Mouse (Mus musculus) midbrain, embryonic 14.5 days (tissue): ENCODE measurements around the gene H2-Ab1. TPM values are rescaled to one million over a fixed set of nuclear protein-coding genes. Genes with fewer than 3 reads are reported as not detected.
"Not testable (repeated sequence)": the region's sequence is repeated elsewhere in the genome, so short reads cannot be mapped to it uniquely, and the experiment has no call there.

Experiments
- ATAC-seq: fragments of 200-750 bp; cut with Nextera tagmentation; 2 replicates; pipeline ENCODE4 v1.8.0; 2017; ENCODE audit warnings: moderate number of reproducible peaks, moderate library complexity; ENCODE audit not compliant: low FRiP score, low TSS enrichment
- DNase-seq: peaks from one replicate; pipeline ENCODE4 v3.0.0-alpha.2; 2015
- H3K27ac ChIP-seq: fragments of 300-500 bp; sonication (generic); replicated peaks from 2 replicates; pipeline ENCODE4 v1.5.1; 2014; ENCODE audit warnings: mild to moderate bottlenecking, low read depth, low read length, moderate library complexity
- H3K27me3 ChIP-seq: fragments of 300-500 bp; sonication (generic); 2 replicates; pipeline ENCODE4 v1.6.1; 2014; ENCODE audit warnings: low read length, control low read depth, mixed read lengths; ENCODE audit not compliant: control insufficient read depth, insufficient read depth
- H3K36me3 ChIP-seq: fragments of 300-500 bp; sonication (generic); 2 replicates; pipeline ENCODE4 v1.6.1; 2014; ENCODE audit warnings: low read length, control low read depth; ENCODE audit not compliant: control insufficient read depth, insufficient read depth
- H3K4me1 ChIP-seq: fragments of 300-500 bp; sonication (generic); 2 replicates; pipeline ENCODE4 v1.6.1; 2014; ENCODE audit warnings: mild to moderate bottlenecking, antibody characterized with exemption, low read length, control low read depth; ENCODE audit not compliant: control insufficient read depth, insufficient read depth
- H3K4me2 ChIP-seq: fragments of 300-500 bp; sonication (generic); 2 replicates; pipeline ENCODE4 v1.6.1; 2014; ENCODE audit warnings: mild to moderate bottlenecking, low read length, moderate library complexity
- H3K4me3 ChIP-seq: fragments of 300-500 bp; sonication (generic); replicated peaks from 2 replicates; pipeline ENCODE4 v1.5.1; 2014; ENCODE audit warnings: low read depth, low read length
- H3K9ac ChIP-seq: fragments of 300-500 bp; sonication (generic); replicated peaks from 2 replicates; pipeline ENCODE4 v1.6.1; 2014; ENCODE audit warnings: mild to moderate bottlenecking, low read length, moderate library complexity
- H3K9me3 ChIP-seq: fragments of 300-500 bp; sonication (generic); 2 replicates; pipeline ENCODE4 v1.6.1; 2016; ENCODE audit warnings: low read length, control low read depth, mixed read lengths; ENCODE audit not compliant: control insufficient read depth
- WGBS: fragments of 180-500 bp; shearing (Covaris S2); extraction: QIAGEN DNeasy Blood & Tissue Kit; methylation state at CpG from one replicate; pipeline ENCODE4 v1.1.7; 2014; 5-methylcytosine and 5-hydroxymethylcytosine counted together
- polyA plus RNA-seq: library from polyadenylated mRNA; unstranded; fragments of >200 nt; fragmentation: Nextera tagmentation; extraction: Ambion mirVana; gene quantifications from 2 replicates; pipeline ENCODE4 v1.2.1, GENCODE M21; 2014

The H2-Ab1 gene
- polyA plus RNA-seq, 1 experiment from 2014 or later: 2.0 TPM

DNA sequence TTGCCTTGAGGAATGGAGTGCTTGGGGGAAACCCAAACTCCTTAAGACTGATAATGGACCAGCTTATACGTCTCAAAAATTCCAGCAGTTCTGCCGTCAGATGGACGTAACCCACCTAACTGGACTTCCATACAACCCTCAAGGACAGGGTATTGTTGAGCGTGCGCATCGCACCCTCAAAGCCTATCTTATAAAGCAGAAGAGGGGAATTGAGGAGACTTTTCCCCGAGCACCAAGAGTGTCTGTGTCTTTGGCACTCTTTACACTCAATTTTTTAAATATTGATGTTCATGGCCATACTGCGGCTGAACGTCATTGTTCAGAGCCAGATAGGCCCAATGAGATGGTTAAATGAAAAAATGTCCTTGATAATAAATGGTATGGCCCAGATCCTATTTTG lies 26.5 kb upstream of the H2-Ab1 start:
- H3K4me3 ChIP-seq, H3K4me2 ChIP-seq, H3K36me3 ChIP-seq, H3K9me3 ChIP-seq, ATAC-seq, DNase-seq, H3K27ac ChIP-seq, H3K9ac ChIP-seq, H3K4me1 ChIP-seq, H3K27me3 ChIP-seq: not testable (repeated sequence)
- 100% methylated on average over 6 of the region's 9 CpGs for WGBS

DNA sequence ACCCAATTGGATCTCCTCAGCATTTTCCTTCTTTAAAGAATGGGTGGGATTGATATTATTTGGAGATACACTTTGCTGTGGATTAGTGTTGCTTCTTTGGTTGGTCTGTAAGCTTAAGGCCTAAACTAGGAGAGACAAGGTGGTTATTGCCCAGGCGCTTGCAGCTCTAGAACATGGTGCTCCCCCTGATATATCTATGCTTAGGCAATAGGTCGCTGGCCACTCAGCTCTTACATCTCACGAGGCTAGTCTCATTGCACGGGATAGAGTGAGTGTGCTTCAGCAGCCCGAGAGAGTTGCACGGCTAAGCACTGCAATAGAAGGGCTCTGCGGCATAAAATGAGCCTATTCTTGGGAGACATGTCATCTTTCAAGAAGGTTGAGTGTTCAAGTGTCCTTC lies 25.5 kb upstream of the H2-Ab1 start:
- not testable (repeated sequence) for H3K9me3 ChIP-seq, ATAC-seq, H3K9ac ChIP-seq, H3K4me3 ChIP-seq, H3K4me1 ChIP-seq, H3K36me3 ChIP-seq, H3K27me3 ChIP-seq, H3K4me2 ChIP-seq, DNase-seq, H3K27ac ChIP-seq
- 90% methylated on average over 3 of the region's 7 CpGs for WGBS

DNA sequence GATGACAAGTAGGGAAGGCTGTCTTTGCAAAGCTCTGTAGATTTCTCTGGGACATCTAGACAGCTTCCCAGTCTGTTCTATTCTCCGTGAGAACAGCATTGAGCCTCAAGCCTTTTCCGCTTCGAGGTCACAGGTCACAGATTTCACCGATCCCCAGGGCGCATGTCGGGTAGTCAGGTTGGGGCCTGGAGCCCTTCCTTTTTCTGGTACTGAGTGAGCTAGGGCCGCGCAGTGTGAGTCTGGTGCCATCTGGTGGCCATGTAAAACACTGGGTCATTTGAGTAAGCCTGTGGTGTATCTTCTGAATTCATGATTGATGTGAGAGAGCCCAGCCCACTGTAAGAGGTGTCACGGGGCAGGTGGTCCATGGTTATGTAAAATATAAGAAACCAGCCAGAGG lies 22.6 kb upstream of the H2-Ab1 start:
- no peaks in the 10 kb centered on the region for H3K4me1 ChIP-seq
- no peaks in the 10 kb centered on the region for H3K27me3 ChIP-seq
- ATAC-seq (no peak), DNase-seq (peak; percentile 79)
- no peak overlapping the region for H3K9ac ChIP-seq
- H3K4me3 ChIP-seq: no peak overlapping the region
- H3K9me3 ChIP-seq: no peaks in the 10 kb centered on the region
- H3K27ac ChIP-seq: no peak overlapping the region
- no peaks in the 10 kb centered on the region for H3K36me3 ChIP-seq
- 42% methylated on average over 9 of the region's 9 CpGs for WGBS
- H3K4me2 ChIP-seq: no peak overlapping the region

DNA sequence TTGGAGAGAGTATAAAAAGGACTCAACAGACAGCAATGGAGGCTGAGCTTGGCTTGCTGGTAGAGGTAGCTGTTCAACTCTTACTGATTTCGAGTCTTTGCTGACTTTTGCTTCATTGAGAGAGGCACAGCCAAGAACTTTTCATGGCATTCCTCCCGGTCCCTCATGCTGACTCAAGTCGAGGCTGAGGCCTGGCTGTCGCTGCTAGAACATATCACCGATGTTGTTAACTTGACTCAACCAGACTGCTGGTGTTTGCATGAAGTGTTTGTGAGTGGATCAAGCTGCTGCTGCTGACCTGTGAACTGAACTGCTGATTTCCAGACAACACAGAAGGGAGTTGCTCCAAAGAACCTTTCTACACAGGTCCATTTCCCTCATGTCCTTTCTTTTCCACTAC lies 20.8 kb upstream of the H2-Ab1 start:
- no peaks in the 10 kb centered on the region; the same call in 1 of the 2 replicates for H3K9me3 ChIP-seq
- H3K4me2 ChIP-seq: no peak overlapping the region
- 90% methylated on average over 5 of the region's 5 CpGs for WGBS
- ATAC-seq (no peak), DNase-seq (no peak)
- H3K27ac ChIP-seq: no peak overlapping the region
- no peaks in the 10 kb centered on the region for H3K36me3 ChIP-seq
- no peaks in the 10 kb centered on the region for H3K4me1 ChIP-seq
- no peak overlapping the region for H3K4me3 ChIP-seq
- no peak overlapping the region for H3K9ac ChIP-seq
- H3K27me3 ChIP-seq: no peaks in the 10 kb centered on the region

DNA sequence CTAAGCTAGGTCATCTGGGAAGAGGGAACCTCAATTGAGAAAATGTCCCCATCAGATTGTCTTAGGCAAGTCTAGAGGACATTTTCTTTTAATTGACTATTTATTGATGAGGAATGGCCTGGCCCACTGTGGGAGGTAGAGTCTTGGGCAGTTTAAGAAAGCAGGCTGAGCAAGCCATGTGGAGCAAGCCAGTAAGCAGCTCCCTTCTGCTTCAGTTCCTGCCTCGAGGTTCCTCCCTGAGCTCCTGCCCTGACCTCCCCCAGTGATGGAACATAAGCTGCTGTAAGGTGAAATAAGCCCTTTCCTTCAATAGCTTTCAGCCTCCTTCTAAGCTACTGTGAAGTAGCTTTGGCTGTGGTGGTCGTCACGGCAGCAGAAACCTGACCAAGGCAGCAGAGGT lies 19.7 kb upstream of the H2-Ab1 start:
- peaks cover 3% of the 10 kb centered on the region; the same call in 1 of the 2 replicates for H3K9me3 ChIP-seq
- no peak overlapping the region for H3K27ac ChIP-seq
- no peak for ATAC-seq
- DNase-seq: no peak
- WGBS: 80% methylated on average over 3 of the region's 3 CpGs
- H3K4me3 ChIP-seq: no peak overlapping the region
- no peaks in the 10 kb centered on the region for H3K27me3 ChIP-seq
- no peaks in the 10 kb centered on the region for H3K4me1 ChIP-seq
- no peaks in the 10 kb centered on the region for H3K36me3 ChIP-seq
- no peak overlapping the region for H3K4me2 ChIP-seq
- no peak overlapping the region for H3K9ac ChIP-seq

DNA sequence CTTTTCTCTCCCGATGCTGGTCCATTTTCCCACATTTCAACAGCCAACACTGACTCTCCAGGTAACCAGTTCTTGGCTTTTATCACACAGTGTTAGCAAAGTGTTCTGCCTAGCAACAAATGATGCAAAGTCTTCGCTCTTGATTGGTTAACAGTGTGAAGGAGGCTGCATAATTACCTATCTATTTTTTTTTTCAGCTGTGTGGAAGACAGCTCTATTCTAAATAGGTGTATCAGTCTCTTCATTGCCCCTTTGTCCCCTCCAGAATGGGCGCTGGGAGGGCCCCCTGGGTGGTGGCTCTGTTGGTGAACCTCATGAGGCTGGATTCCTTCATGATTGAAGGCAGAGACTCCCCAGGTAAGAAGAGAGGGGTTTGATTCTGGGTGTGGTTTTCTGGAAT lies 18.8 kb upstream of the H2-Ab1 start, which contains the start of gene H2-Ob:
TSS of gene H2-Ob (plus strand) at position 198 of the 400 bp plus-strand sequence.
- no peak within 1 kb of the TSS for H3K27ac ChIP-seq
- H3K36me3 ChIP-seq: no peaks in the 10 kb centered on the region
- H3K4me2 ChIP-seq: no peak within 1 kb of the TSS
- H3K4me3 ChIP-seq: no peak within 1 kb of the TSS
- no peaks in the 10 kb centered on the region for H3K4me1 ChIP-seq
- DNase-seq (peak; percentile 80), ATAC-seq (no peak)
- no peaks in the 10 kb centered on the region for H3K27me3 ChIP-seq
- WGBS: 63% methylated on average over 3 of the region's 3 CpGs
- H3K9me3 ChIP-seq: peaks cover 3% of the 10 kb centered on the region; the same call in 1 of the 2 replicates
- H3K9ac ChIP-seq: no peak within 1 kb of the TSS

DNA sequence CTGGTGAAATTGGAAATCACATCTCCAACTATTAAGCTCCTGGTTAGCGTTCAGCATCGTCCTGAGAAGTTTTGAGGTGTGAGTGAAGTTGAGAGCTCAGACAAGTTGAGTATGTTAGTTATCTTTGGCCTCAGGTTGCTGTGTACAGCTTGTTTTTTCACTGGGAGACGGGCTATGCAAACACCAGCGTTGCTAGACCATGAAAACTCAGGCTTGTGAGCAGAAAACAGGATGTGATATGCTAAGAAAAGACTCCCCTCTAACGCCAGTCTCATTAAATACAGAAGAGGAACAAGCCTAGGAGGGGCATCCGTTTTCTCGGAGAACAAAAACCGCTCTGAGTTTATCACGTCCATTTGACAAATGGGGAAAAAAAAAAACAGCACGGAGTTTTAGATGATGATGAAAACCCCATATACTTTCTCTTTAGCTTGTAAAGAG lies 17.9 kb upstream of the H2-Ab1 start:
- no peak overlapping the region for H3K27ac ChIP-seq
- no peak for ATAC-seq
- no peak overlapping the region for H3K4me2 ChIP-seq
- H3K9ac ChIP-seq: no peak overlapping the region
- no peaks in the 10 kb centered on the region for H3K36me3 ChIP-seq
- no peaks in the 10 kb centered on the region for H3K4me1 ChIP-seq
- 74% methylated on average over 10 of the region's 10 CpGs for WGBS
- H3K27me3 ChIP-seq: no peaks in the 10 kb centered on the region
- peaks cover 3% of the 10 kb centered on the region; the same call in 1 of the 2 replicates for H3K9me3 ChIP-seq
- DNase-seq: no peak
- no peak overlapping the region for H3K4me3 ChIP-seq

DNA sequence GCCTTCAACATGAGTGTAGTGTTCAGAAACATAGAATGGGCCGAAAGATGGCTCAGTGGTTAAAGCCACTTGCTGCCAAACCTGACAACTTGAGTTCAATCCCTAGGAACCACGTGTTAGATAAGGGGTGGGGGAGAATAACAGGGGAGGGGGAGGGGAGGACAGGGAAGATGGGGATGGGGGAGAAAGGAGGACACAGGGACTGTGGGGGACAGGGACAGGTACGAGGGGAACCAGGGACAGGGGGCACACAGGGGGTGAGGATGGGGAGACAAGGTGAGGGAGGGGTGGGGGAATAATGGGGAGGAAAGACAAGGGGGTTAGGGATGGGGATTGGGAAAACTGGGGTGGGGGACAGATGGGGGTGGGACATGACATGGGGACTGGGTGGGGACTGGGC lies 17.1 kb upstream of the H2-Ab1 start:
- H3K27ac ChIP-seq: no peak overlapping the region
- no peak for DNase-seq
- 67% methylated on average over 3 of the region's 3 CpGs for WGBS

DNA sequence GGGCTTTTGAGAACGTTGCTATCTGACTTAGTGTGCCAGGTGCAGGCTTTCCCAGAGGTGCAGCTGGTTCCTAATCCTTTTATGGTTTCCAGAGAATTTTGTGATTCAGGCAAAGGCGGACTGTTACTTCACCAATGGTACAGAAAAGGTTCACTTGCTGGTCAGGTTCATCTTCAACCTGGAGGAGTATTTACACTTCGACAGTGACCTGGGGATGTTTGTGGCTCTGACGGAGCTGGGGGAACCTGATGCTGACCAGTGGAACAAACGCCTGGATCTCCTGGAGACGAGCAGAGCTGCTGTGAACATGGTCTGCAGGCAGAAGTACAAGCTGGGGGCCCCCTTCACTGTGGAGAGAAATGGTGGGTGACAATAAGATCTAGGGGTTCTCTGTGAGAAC lies 16.6 kb upstream of the H2-Ab1 start:
- WGBS: 77% methylated on average over 6 of the region's 6 CpGs
- Histone ChIP-seq H3K4me2 (no peak overlapping the region), H3K27ac (no peak overlapping the region), H3K4me1 (no peaks in the 10 kb centered on the region), H3K9ac (no peak overlapping the region), H3K9me3 (peaks cover 3% of the 10 kb centered on the region; the same call in 1 of the 2 replicates), H3K36me3 (no peaks in the 10 kb centered on the region), H3K4me3 (no peak overlapping the region), H3K27me3 (no peaks in the 10 kb centered on the region)
- DNase-seq (no peak), ATAC-seq (no peak)

More for the DNA sequence above, 17.1 kb upstream of the H2-Ab1 start:
- ATAC-seq: no peak
- H3K36me3 ChIP-seq: no peaks in the 10 kb centered on the region
- no peak overlapping the region for H3K4me2 ChIP-seq
- no peak overlapping the region for H3K4me3 ChIP-seq
- no peak overlapping the region for H3K9ac ChIP-seq
- H3K27me3 ChIP-seq: no peaks in the 10 kb centered on the region
- no peaks in the 10 kb centered on the region for H3K4me1 ChIP-seq
- peaks cover 3% of the 10 kb centered on the region; the same call in 1 of the 2 replicates for H3K9me3 ChIP-seq
